Mouse (Mus musculus) gastrocnemius, postnatal 25 days (tissue): Measurements from ENCODE around the gene Elmo2. TPM values are rescaled to one million over a fixed set of nuclear protein-coding genes. Genes with fewer than 3 reads are reported as not detected.
A peak's percentile ranks its signal among the peaks of the same experiment; 100 is the strongest.

Experiments used
- DNase-seq: peaks from one replicate; pipeline ENCODE4 v3.0.0; 2022
- long read RNA-seq, 2 experiments: library from polyadenylated mRNA; stranded (forward); transcript quantifications; one replicate each; pipeline ENCODE4 v2.0.0; 2021
- total RNA-seq, 2 experiments: library from RNA; stranded (reverse); gene quantifications; 1 replicate in 1 of 2; 2 replicates in 1 of 2; pipeline ENCODE4 v1.2.3; 2021

The Elmo2 gene
- 10 to 100 TPM; 12.7 to 13.4 TPM for total RNA-seq
- long read RNA-seq, experiment 1, partial matches to known transcripts: 1 of 7 reads
- long read RNA-seq, experiment 1, other reads (novel, unspliced or antisense): 3 of 7 reads
- long read RNA-seq, experiment 2, partial matches to known transcripts: 0 of 4 reads
- long read RNA-seq, experiment 2, other reads (novel, unspliced or antisense): 2 of 4 reads

- peak; percentile 97 for DNase-seq
Measured at GRCm38 (mm10) chr2:165326304-165327190, at the start of gene Elmo2. TSS of gene Elmo2 (minus strand) at chr2:165326479.

GRCm38 (mm10) chr2:165376001-165376400 lies 49.7 kb upstream of the Elmo2 start:
- no peak for DNase-seq

GRCm38 (mm10) chr2:165375478-165375877 lies 49.2 kb upstream of the Elmo2 start:
- DNase-seq: no peak

DNA sequence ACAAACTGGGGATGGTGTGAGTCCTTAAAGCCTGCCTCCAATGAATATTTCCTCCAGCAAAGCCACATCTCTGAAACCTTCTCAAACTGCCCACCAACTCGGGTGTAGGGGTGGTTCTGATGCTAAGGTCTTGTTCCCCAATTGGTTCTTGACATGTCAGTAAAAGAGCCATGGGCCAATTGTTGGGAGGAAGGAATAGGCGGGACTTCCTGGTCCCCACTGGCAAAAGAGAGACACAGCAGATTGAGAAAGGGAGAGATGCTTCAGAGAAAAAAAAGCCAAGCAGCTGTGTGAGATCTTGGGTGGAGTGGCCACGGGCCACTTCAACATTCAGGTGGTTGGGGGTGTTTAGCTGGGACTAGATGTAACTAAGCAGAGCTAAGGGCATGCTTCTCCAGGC lies 44.8 kb upstream of the Elmo2 start:
- DNase-seq: no peak

- no peak for DNase-seq
Measured at GRCm38 (mm10) chr2:165370348-165370747, 44.1 kb upstream of the Elmo2 start.

DNA sequence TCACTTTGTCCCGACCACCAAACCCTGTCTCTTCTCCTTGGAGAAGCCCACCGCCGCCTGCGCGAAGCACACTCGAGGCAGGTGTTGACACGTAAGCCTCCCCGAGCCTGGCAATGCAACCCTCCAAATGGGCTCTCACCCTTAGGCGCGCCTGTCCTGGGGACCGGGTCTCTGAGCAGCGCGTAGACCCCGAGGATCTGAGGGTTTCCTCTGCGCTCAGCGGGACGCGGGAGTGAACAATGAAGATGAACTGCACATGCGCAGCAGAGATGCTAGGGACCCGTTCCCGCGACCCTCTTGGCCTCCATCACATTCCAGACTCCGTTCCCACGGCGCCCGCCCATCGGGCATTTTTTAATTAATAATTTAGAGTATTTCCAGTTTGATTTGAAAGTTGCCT lies 42.2 kb upstream of the Elmo2 start, which contains the start of gene Zfp663:
Gene Zfp663 (minus strand): TSS at position 234 of the 400 bp plus-strand sequence.
- DNase-seq: no peak

GRCm38 (mm10) chr2:165367868-165368439 lies 41.7 kb upstream of the Elmo2 start:
- DNase-seq: no peak

- no peak for DNase-seq
Measured at GRCm38 (mm10) chr2:165367047-165367520, 40.8 kb upstream of the Elmo2 start.

DNA sequence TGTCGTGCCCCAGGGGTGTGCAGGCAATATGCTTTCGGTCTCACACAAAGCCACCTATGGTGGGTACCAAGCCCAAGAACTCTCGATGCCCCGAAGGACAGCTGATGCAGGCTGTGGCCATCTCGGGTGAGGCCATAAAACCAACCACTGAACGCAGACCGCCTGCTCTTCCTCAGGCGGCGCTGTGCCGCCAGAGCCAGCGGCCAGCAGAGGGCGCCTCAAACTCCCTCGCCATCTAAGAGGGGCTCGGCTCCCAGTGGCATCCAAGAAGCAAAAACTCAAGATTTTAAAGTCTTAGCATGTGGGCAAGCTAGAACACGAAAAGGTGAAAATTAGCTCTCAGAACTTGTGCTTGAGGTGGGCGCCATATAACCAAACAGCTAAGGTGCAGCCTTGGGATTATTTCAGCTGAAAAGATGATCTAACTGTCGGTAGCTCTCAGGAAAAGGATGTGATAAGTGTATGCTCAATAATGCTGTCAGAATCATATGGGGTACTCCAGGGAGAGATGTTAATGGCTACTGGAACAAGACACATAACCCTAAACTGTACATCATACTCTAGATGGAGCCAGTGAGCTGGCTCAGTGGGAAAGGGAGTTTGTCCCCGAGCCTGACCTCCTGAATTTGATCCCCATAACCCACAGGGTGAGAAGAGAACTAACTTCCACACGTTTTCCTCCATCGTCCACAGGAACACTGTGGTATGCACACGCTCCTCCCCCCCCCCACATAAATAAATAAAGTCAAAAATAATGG lies 38.2 kb upstream of the Elmo2 start:
- DNase-seq: no peak

- no peak for DNase-seq
Measured at GRCm38 (mm10) chr2:165363282-165363681, 37.0 kb upstream of the Elmo2 start.

DNA sequence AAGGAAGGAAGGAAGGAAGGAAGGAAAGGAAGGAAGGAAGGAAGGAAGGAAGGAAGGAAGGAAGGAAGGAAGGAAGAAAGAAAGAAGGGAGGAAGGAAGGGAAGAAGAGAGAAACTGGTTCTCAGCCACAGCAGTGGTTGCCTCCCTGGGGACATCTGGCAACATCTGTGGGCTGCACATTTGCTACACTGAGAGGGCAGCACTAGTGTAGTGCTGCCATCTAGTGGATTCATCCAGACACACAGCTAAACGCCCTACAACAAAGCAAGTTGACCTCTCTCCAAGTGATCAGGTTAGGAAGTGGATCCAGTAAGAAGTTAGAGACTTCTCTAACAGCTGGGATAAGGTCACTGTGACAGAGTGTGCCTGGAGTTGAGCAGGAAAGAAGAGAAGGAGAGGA lies 34.6 kb upstream of the Elmo2 start:
- peak; percentile 45 for DNase-seq

DNA sequence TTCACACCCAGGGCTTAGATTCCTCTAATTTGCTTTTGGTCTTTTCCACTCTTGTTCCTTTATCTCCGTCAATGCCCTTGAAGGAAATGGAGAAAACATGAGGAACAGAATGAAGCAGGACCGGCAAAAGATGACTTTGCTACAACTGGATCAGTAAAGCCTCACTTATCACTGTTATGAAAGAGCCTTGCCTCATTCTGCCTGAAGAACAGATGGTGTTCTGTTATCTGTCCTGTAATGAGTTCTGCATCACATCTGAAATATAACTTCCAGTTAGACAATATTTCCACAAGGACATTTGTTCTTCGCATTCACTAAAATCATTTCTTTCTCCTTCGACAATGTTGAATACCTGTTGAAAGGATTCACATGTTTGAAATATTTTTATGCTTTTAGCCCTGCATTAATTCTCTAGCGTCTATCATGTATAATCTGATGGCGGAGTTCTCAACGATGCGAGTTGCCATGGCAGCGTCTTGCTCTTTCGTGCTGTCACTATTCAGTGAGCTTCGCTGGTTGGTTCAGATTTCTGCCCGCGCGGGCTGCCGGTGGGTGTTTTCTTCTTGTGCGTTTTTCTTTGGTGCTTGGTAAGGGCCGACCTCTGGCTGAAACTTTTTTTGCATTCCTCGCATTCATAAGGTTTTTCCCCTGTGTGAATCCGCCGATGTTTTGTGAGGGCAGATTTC lies 25.7 kb upstream of the Elmo2 start:
- DNase-seq: no peak

DNA sequence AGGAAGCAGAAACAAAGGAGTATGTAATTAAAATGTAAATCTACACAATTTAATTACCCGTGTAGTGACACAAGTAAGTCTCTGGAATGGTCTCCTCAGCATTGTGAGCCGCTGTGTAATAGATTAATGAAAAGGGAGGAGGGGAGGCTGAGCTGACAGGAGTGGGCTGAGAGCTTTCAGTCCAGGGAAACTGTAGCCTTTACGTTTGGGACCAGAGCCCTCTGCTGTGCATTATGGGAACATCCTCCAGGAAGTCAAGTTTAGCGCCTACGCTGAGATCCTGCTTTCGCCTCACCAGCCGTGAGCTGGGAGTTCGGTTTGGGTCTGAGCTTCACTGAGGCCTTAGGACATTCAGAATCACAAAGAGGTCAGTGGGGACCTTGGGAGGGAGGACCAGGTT lies 23.2 kb upstream of the Elmo2 start:
- DNase-seq: no peak

DNA sequence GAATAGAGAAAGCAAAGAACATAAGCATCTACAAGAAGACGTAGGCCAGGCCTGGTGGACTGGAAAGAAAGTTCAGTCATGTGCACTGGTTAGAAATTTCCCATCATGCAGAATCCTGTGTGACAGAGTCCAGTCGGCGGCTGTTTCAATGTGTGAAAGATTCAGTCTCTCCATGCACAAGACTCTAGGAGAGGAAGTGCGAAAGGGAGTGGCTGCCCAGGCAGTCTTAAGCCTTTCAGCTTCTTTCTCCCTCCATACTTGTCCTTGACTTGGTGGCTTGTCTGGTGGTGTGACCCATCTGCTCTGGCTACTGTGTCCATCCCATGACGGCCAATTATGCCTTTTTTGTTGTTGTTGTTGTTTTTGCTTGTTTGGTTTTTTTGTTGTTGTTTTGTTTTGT lies 19.9 kb upstream of the Elmo2 start:
- DNase-seq: no peak

DNA sequence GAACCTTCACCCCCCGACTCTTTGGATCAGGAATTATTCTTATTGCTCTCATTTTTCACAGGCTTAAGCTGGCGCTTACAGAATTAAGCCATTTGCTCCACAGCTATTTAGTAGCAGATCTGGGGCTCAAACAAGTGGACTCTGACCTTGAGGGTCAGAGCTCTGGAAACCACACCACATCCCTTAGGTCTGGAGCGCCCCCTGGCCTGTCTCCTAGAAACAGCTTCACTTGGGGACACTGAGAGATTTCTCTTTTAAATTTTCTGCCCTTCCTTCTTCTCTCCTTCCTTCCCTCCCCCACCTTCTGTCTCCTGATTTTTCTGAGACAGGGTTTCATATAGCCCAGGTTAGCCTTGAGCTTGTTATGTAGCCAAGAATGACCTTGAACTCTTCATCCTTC lies 10.9 kb upstream of the Elmo2 start:
- no peak for DNase-seq

DNA sequence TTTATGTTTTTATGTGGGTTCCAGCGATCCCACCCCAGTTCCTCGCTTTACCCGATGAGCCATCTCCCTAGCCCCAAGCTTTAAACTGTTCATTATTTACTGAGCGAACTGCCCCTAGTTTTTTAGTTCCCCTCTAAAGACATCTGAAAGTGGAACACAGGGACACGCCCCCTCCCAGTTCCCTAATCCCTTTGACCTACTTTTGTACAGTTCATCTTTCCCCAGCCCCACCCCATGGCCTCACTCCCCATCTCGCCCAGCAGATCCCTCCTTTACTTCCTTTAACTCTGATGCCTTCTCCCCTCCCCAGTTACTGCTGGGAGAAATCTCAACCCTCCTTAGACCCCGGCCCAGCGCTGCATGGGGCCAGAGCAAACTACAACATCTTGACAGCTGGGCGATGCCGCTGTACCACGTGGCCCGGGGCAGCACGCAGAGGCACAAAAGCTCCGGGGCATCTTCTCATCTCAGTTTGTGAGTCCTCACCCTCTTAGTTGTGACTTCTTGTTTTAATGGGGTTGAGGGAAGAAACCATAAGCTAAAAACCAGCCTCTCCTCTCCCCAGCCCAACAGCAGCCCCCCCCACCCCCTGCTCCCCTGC lies 6.4 kb upstream of the Elmo2 start:
- no peak for DNase-seq

GRCm38 (mm10) chr2:165329703-165330102 lies 3.4 kb upstream of the Elmo2 start:
- no peak for DNase-seq

DNA sequence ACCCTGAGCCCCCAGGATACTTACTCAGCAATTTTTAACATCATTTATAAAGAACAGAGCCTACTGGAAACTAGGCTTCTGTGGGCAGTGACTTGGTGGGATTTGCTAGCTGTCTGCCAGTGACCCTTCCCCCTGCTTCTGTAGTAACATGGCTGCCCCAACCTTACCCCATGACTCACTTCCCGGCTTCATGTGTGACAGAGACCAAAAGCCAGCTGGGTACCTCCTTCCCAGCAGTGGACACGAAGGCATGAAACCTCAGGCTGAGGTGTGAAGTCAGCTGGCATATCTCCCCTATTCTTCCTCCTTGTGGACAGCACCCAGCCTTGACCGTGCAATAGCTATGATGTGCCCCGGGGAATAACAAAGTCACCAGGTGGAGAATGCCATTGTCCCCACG lies 2.5 kb upstream of the Elmo2 start:
- no peak for DNase-seq

GRCm38 (mm10) chr2:165327386-165327785 lies 1.1 kb upstream of the Elmo2 start:
- no peak for DNase-seq

- no peak for DNase-seq
Measured at GRCm38 (mm10) chr2:165325521-165326303, 567 bp downstream of the Elmo2 start.

DNA sequence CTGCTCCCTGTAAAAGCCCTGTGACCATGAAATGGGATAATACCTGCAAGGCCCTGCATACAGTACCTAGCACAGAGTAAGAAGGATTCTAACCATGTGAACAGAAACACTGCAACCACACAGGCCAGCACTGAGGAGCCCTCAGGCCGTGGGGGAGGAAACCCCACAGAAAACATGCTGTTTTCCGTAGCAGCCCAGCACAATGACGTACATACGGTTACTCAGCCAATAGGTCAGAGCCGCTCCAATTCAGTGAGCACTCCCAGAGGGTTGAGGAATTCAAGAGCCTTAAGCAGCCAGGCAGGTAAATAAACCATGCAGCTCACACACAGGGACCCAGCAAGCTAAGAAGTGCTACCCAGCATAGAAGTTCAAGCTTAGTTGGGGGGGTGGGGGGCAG lies 2.4 kb downstream of the Elmo2 start:
- no peak for DNase-seq
